ENCODE assay signal across 12 mouse cellular contexts in genomic region chr16:4519825-4520224, GRCm38 (mm10).
"Had no signal": no experiment of that assay in that cellular context is flagged by ENCODE, and none has a peak within 500 bp of the region (broad histone marks: within the 10 kb centered on the region; RNA-seq: fewer than 3 reads in every experiment).

No protein-coding gene starts in this region.

- H3K4me3 ChIP-seq: left cerebral cortex, adult 2 months; limb, embryonic 10.5 days; liver, embryonic 15.5 days; neural tube, embryonic 13.5 days had no signal

- H3K4me2 ChIP-seq: liver, embryonic 11.5 days; liver, embryonic 15.5 days; neural tube, embryonic 13.5 days had no signal

- H3K9ac ChIP-seq: liver, embryonic 15.5 days; neural tube, embryonic 13.5 days had no signal

- H3K9me3 ChIP-seq: limb, embryonic 10.5 days; liver, embryonic 15.5 days; neural tube, embryonic 13.5 days had no signal

- H3K27me3 ChIP-seq: liver, embryonic 15.5 days; neural tube, embryonic 13.5 days had no signal

- H3K27ac ChIP-seq: left cerebral cortex, adult 2 months; limb, embryonic 10.5 days; liver, embryonic 15.5 days had no signal

- H3K36me3 ChIP-seq: limb, embryonic 10.5 days; liver, embryonic 15.5 days; neural tube, embryonic 13.5 days had no signal

- DNase-seq: kidney, postnatal 25 days; lung, adult 2 months; lung, postnatal 36 days; midbrain, embryonic 14.5 days; right cerebral cortex, postnatal 4 days; thymus, postnatal 36 days had no signal

- ATAC-seq: lung, postnatal 0 days had no signal

- H3K4me1 ChIP-seq: liver, embryonic 15.5 days had no signal
